Mouse (Mus musculus) lung, postnatal 0 days (tissue): ENCODE measurements around the gene Rnf217.

Experiments used
- CTCF ChIP-seq: IDR thresholded peaks from 2 replicates; pipeline ENCODE4 v1.5.1; 2016; ENCODE audit warnings: antibody characterized with exemption, mild to moderate bottlenecking
- EP300 ChIP-seq: IDR thresholded peaks from 2 replicates; pipeline ENCODE4 v1.6.1; 2016; ENCODE audit warnings: antibody characterized with exemption, mild to moderate bottlenecking, control low read depth

- TF ChIP-seq CTCF (no peak), EP300 (no peak)
These were observed 73.9 kb downstream of the Rnf217 start for GRCm38 (mm10) chr10:31535046-31535445.
